Mouse (Mus musculus) midbrain, embryonic 14.5 days (tissue): ENCODE results near the gene Susd1. TPM values are rescaled to one million over a fixed set of nuclear protein-coding genes. Genes with fewer than 3 reads are reported as not detected.

Experiments used
- ATAC-seq: fragments of 200-750 bp; cut with Nextera tagmentation; 2 replicates; pipeline ENCODE4 v1.8.0; 2017; ENCODE audit warnings: moderate number of reproducible peaks, moderate library complexity; ENCODE audit not compliant: low FRiP score, low TSS enrichment
- DNase-seq: peaks from one replicate; pipeline ENCODE4 v3.0.0-alpha.2; 2015
- H3K27ac ChIP-seq: fragments of 300-500 bp; sonication (generic); replicated peaks from 2 replicates; pipeline ENCODE4 v1.5.1; 2014; ENCODE audit warnings: mild to moderate bottlenecking, low read depth, low read length, moderate library complexity
- H3K27me3 ChIP-seq: fragments of 300-500 bp; sonication (generic); 2 replicates; pipeline ENCODE4 v1.6.1; 2014; ENCODE audit warnings: low read length, control low read depth, mixed read lengths; ENCODE audit not compliant: control insufficient read depth, insufficient read depth
- H3K36me3 ChIP-seq: fragments of 300-500 bp; sonication (generic); 2 replicates; pipeline ENCODE4 v1.6.1; 2014; ENCODE audit warnings: low read length, control low read depth; ENCODE audit not compliant: control insufficient read depth, insufficient read depth
- H3K4me1 ChIP-seq: fragments of 300-500 bp; sonication (generic); 2 replicates; pipeline ENCODE4 v1.6.1; 2014; ENCODE audit warnings: mild to moderate bottlenecking, antibody characterized with exemption, low read length, control low read depth; ENCODE audit not compliant: control insufficient read depth, insufficient read depth
- H3K4me2 ChIP-seq: fragments of 300-500 bp; sonication (generic); 2 replicates; pipeline ENCODE4 v1.6.1; 2014; ENCODE audit warnings: mild to moderate bottlenecking, low read length, moderate library complexity
- H3K4me3 ChIP-seq: fragments of 300-500 bp; sonication (generic); replicated peaks from 2 replicates; pipeline ENCODE4 v1.5.1; 2014; ENCODE audit warnings: low read depth, low read length
- H3K9ac ChIP-seq: fragments of 300-500 bp; sonication (generic); replicated peaks from 2 replicates; pipeline ENCODE4 v1.6.1; 2014; ENCODE audit warnings: mild to moderate bottlenecking, low read length, moderate library complexity
- H3K9me3 ChIP-seq: fragments of 300-500 bp; sonication (generic); 2 replicates; pipeline ENCODE4 v1.6.1; 2016; ENCODE audit warnings: low read length, control low read depth, mixed read lengths; ENCODE audit not compliant: control insufficient read depth
- WGBS: fragments of 180-500 bp; shearing (Covaris S2); extraction: QIAGEN DNeasy Blood & Tissue Kit; methylation state at CpG from one replicate; pipeline ENCODE4 v1.1.7; 2014; 5-methylcytosine and 5-hydroxymethylcytosine counted together
- polyA plus RNA-seq: library from polyadenylated mRNA; unstranded; fragments of >200 nt; fragmentation: Nextera tagmentation; extraction: Ambion mirVana; gene quantifications from 2 replicates; pipeline ENCODE4 v1.2.1, GENCODE M21; 2014

Gene Susd1
- polyA plus RNA-seq, 1 experiment from 2014 or later: 0.86 TPM

GRCm38 (mm10) chr4:59275494-59275893 is 162.9 kb downstream of the Susd1 start:
- Histone ChIP-seq H3K27me3 (no peaks in the 10 kb centered on the region), H3K36me3 (no peaks in the 10 kb centered on the region), H3K4me3 (no peak overlapping the region), H3K27ac (no peak overlapping the region), H3K4me2 (no peak overlapping the region), H3K4me1 (no peaks in the 10 kb centered on the region), H3K9ac (no peak overlapping the region), H3K9me3 (no peaks in the 10 kb centered on the region)
- ATAC-seq (no peak), DNase-seq (no peak)
- WGBS: 92% methylated on average over 3 of the region's 3 CpGs

GRCm38 (mm10) chr4:59274136-59274535 is 164.3 kb downstream of the Susd1 start:
- Histone ChIP-seq H3K27me3 (no peaks in the 10 kb centered on the region), H3K4me1 (no peaks in the 10 kb centered on the region), H3K36me3 (no peaks in the 10 kb centered on the region), H3K4me3 (no peak overlapping the region), H3K9ac (no peak overlapping the region), H3K4me2 (no peak overlapping the region), H3K27ac (no peak overlapping the region), H3K9me3 (no peaks in the 10 kb centered on the region)
- DNase-seq (no peak), ATAC-seq (no peak)
- WGBS: 94% methylated on average over 4 of the region's 4 CpGs

GRCm38 (mm10) chr4:59273342-59273741 is 165.1 kb downstream of the Susd1 start:
- no peak overlapping the region for H3K4me2 ChIP-seq
- H3K36me3 ChIP-seq: no peaks in the 10 kb centered on the region
- no peaks in the 10 kb centered on the region for H3K4me1 ChIP-seq
- no peak overlapping the region for H3K9ac ChIP-seq
- H3K9me3 ChIP-seq: no peaks in the 10 kb centered on the region
- WGBS: 55% methylated on average over 1 of the region's 1 CpGs
- peak; percentile 44 for DNase-seq
- no peaks in the 10 kb centered on the region for H3K27me3 ChIP-seq
- ATAC-seq: no peak
- no peak overlapping the region for H3K27ac ChIP-seq
- H3K4me3 ChIP-seq: no peak overlapping the region

- H3K9me3 ChIP-seq: no peaks in the 10 kb centered on the region
- no peak for ATAC-seq
These were observed 172.8 kb downstream of the Susd1 start for GRCm38 (mm10) chr4:59265631-59266030.

GRCm38 (mm10) chr4:59265182-59265581 is 173.3 kb downstream of the Susd1 start:
- no peaks in the 10 kb centered on the region for H3K9me3 ChIP-seq
- no peak overlapping the region for H3K27ac ChIP-seq
- no peak overlapping the region for H3K9ac ChIP-seq
- no peak for DNase-seq
- no peak overlapping the region for H3K4me2 ChIP-seq
- H3K36me3 ChIP-seq: no peaks in the 10 kb centered on the region
- no peak for ATAC-seq
- H3K4me3 ChIP-seq: no peak overlapping the region
- WGBS: 75% methylated on average over 5 of the region's 5 CpGs
- H3K27me3 ChIP-seq: no peaks in the 10 kb centered on the region
- no peaks in the 10 kb centered on the region for H3K4me1 ChIP-seq

More at GRCm38 (mm10) chr4:59265631-59266030, 172.8 kb downstream of the Susd1 start:
- no peak overlapping the region for H3K4me3 ChIP-seq
- no peak overlapping the region for H3K27ac ChIP-seq
- H3K4me1 ChIP-seq: no peaks in the 10 kb centered on the region
- no peaks in the 10 kb centered on the region for H3K36me3 ChIP-seq
- H3K9ac ChIP-seq: no peak overlapping the region
- no peak for DNase-seq
- 90% methylated on average over 5 of the region's 5 CpGs for WGBS
- H3K4me2 ChIP-seq: no peak overlapping the region
- no peaks in the 10 kb centered on the region for H3K27me3 ChIP-seq

Other genes starting within 250 kb of the Susd1 start
- gene Ugcg, start 249.4 kb downstream of the Susd1 start, polyA plus RNA-seq: 27.4 and 37.5 TPM in 2 replicates
- gene Ptbp3, start 110.7 kb upstream of the Susd1 start, polyA plus RNA-seq: 23.7 and 24.7 TPM in 2 replicates
- gene Hsdl2, start 142.9 kb upstream of the Susd1 start, polyA plus RNA-seq: 30.5 and 31.7 TPM in 2 replicates
- 50.9 and 62.2 TPM in 2 replicates for gene E130308A19Rik, start 187.6 kb upstream of the Susd1 start, polyA plus RNA-seq